Mouse (Mus musculus) limb, embryonic 14.5 days (tissue): ENCODE measurements around the gene Stmn3. TPM values are rescaled to one million over a fixed set of nuclear protein-coding genes. Genes with fewer than 3 reads are reported as not detected.

Experiments used
- ATAC-seq: fragments of 200-750 bp; cut with Nextera tagmentation; 2 replicates; pipeline ENCODE4 v1.8.0; 2017; ENCODE audit warnings: low read depth, moderate number of reproducible peaks, moderate TSS enrichment; ENCODE audit not compliant: low FRiP score
- DNase-seq: peaks from one replicate; pipeline ENCODE4 v3.0.0-alpha.2; 2015; ENCODE audit warnings: low spot score
- H3K27ac ChIP-seq: fragments of 300-500 bp; sonication (generic); replicated peaks from 2 replicates; pipeline ENCODE4 v1.5.1; 2014; ENCODE audit warnings: low read depth, mild to moderate bottlenecking, low read length, moderate library complexity, mixed read lengths
- H3K27me3 ChIP-seq: fragments of 300-500 bp; sonication (generic); 2 replicates; pipeline ENCODE4 v1.6.1; 2014; ENCODE audit warnings: low read length, mixed read lengths; ENCODE audit not compliant: control insufficient read depth, insufficient read depth
- H3K36me3 ChIP-seq: fragments of 300-500 bp; sonication (generic); 2 replicates; pipeline ENCODE4 v1.6.1; 2014; ENCODE audit warnings: mild to moderate bottlenecking, low read length, moderate library complexity, mixed read lengths; ENCODE audit not compliant: control insufficient read depth, insufficient read depth
- H3K4me1 ChIP-seq: fragments of 300-500 bp; sonication (generic); 2 replicates; pipeline ENCODE4 v1.6.1; 2014; ENCODE audit warnings: antibody characterized with exemption, low read length, mixed read lengths; ENCODE audit not compliant: control insufficient read depth, insufficient read depth
- H3K4me2 ChIP-seq: fragments of 300-500 bp; sonication (generic); replicated peaks from 2 replicates; pipeline ENCODE4 v1.6.1; 2014; ENCODE audit warnings: low read depth, mild to moderate bottlenecking, low read length, moderate library complexity; ENCODE audit not compliant: severe bottlenecking
- H3K4me3 ChIP-seq: fragments of 300-500 bp; sonication (generic); replicated peaks from 2 replicates; pipeline ENCODE4 v1.5.1; 2014; ENCODE audit warnings: low read length
- H3K9ac ChIP-seq: fragments of 300-500 bp; sonication (generic); 2 replicates; pipeline ENCODE4 v1.6.1; 2014; ENCODE audit warnings: mild to moderate bottlenecking, low read depth, low read length, moderate library complexity; ENCODE audit not compliant: severe bottlenecking
- H3K9me3 ChIP-seq: fragments of 300-500 bp; sonication (generic); 2 replicates; pipeline ENCODE4 v1.6.1; 2016; ENCODE audit warnings: low read length; ENCODE audit not compliant: control insufficient read depth
- POLR2A ChIP-seq: fragments of 200-500 bp; IDR thresholded peaks from 2 replicates; pipeline ENCODE4 v1.8.0; 2012; ENCODE audit warnings: inconsistent platforms, mild to moderate bottlenecking, moderate library complexity, borderline replicate concordance; ENCODE audit not compliant: insufficient read depth, insufficient read length; ENCODE audit errors: extremely low read depth
- WGBS: fragments of 180-500 bp; shearing (Covaris S2); extraction: QIAGEN DNeasy Blood & Tissue Kit; methylation state at CpG from one replicate; pipeline ENCODE4 v1.1.7; 2014; 5-methylcytosine and 5-hydroxymethylcytosine counted together
- polyA plus RNA-seq, 2 experiments: library from polyadenylated mRNA; depleted of rRNA in 1 of 2; stranded (reverse) in 1 of 2; unstranded in 1 of 2; fragments of >200 nt; fragmentation: Nextera tagmentation in 1 of 2; extraction: Ambion mirVana in 1 of 2; gene quantifications; 2 replicates each; pipeline versions ENCODE4 v1.2.1 to v1.2.3; 2012 to 2014

Gene Stmn3
- polyA plus RNA-seq, 2 experiments, result 0.28 to 2.8 TPM

- Histone ChIP-seq H3K4me2 (peak overlapping the region; percentile 62), H3K36me3 (peaks cover 11% of the 10 kb centered on the region; the same call in 1 of the 2 replicates), H3K4me3 (peak overlapping the region; percentile 67), H3K27ac (peak overlapping the region; percentile 95), H3K9me3 (no peaks in the 10 kb centered on the region), H3K9ac (peak overlapping the region; percentile 85), H3K27me3 (no peaks in the 10 kb centered on the region), H3K4me1 (peaks cover 12% of the 10 kb centered on the region; the same call in 1 of the 2 replicates)
- 1% methylated on average over 39 of the region's 71 CpGs for WGBS
- ATAC-seq (peak; percentile 89), DNase-seq (peak; percentile 64)
- TF ChIP-seq POLR2A, result peak; percentile 78; the same call in 1 of the 2 replicates
These were observed 26.9 kb downstream of the Stmn3 start for GRCm38 (mm10) chr2:181287338-181287957.

DNA sequence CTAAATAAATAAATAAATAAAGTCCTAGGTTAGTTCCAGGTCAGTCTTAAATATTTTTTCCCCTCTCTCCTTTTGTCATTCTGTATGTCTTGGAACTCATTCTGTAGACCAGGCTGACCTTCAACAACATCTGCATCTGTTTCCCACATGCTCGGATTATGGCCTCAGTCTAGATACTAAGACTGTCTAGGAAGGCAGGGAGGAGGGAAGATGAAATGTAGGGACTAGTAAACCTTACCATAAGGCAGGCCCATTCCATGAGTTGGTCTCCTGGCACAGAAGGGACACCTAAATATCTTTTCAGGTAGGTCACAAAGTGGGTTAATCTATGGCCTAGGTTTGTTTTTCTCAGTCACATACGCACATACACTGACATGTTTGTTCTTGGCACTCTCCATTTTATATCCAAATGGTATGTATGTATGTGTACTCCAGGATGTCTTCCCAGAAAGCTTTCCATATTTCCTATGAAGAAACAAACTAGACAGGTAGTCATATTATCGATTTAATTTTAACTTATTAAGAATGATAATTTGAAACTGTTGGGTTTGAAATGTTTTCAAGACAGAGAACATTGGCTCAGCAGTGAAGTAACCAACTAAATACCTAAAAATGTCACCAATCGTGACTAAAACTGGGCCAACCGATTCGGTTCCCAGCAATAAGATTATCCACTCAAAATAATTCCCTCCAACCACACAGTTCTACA, 27.5 kb downstream of the Stmn3 start:
- H3K9ac ChIP-seq, result peak overlapping the region; percentile 85
- peak overlapping the region; percentile 95 for H3K27ac ChIP-seq
- H3K4me3 ChIP-seq, result peak overlapping the region; percentile 67
- WGBS, result 56% methylated on average over 6 of the region's 6 CpGs
- no peak for DNase-seq
- peaks cover 16% of the 10 kb centered on the region for H3K36me3 ChIP-seq
- no peaks in the 10 kb centered on the region for H3K27me3 ChIP-seq
- H3K9me3 ChIP-seq, result no peaks in the 10 kb centered on the region
- ATAC-seq, result no peak
- TF ChIP-seq POLR2A, result no peak
- H3K4me2 ChIP-seq, result peak overlapping the region; percentile 62
- H3K4me1 ChIP-seq, result peaks cover 12% of the 10 kb centered on the region; the same call in 1 of the 2 replicates

GRCm38 (mm10) chr2:181279968-181280367, 34.3 kb downstream of the Stmn3 start:
- Histone ChIP-seq H3K9me3 (no peaks in the 10 kb centered on the region), H3K36me3 (peaks cover 43% of the 10 kb centered on the region), H3K4me2 (no peak overlapping the region), H3K27me3 (no peaks in the 10 kb centered on the region), H3K4me3 (no peak overlapping the region), H3K27ac (no peak overlapping the region), H3K4me1 (no peaks in the 10 kb centered on the region), H3K9ac (no peak overlapping the region)
- ATAC-seq, result no peak
- no peak for TF ChIP-seq POLR2A
- 86% methylated on average over 1 of the region's 1 CpGs for WGBS
- no peak for DNase-seq

DNA sequence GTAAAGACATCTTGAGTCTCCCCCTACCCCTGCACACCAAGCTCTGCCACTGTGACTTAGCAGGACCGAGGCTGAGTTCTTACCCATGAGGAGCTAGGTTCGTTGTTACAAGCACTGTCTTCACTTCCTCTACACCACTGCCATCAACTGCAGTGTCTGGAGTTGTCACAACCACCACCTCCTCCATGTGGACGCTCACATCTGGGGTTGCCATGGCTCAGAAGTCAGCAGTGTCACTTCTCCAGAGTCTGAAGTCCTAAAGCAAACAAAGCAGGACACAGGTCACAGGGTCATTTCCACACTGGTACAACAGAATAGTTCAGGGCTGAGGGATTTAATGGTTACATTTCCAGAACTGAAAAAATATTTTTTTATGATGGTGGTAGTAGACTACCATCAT, 36.4 kb downstream of the Stmn3 start:
- no peak for TF ChIP-seq POLR2A
- WGBS, result 82% methylated on average over 3 of the region's 3 CpGs
- no peaks in the 10 kb centered on the region for H3K27me3 ChIP-seq
- H3K4me2 ChIP-seq, result no peak overlapping the region
- no peaks in the 10 kb centered on the region for H3K9me3 ChIP-seq
- ATAC-seq (no peak), DNase-seq (no peak)
- H3K9ac ChIP-seq, result no peak overlapping the region
- H3K4me1 ChIP-seq, result no peaks in the 10 kb centered on the region
- no peak overlapping the region for H3K27ac ChIP-seq
- peaks cover 52% of the 10 kb centered on the region for H3K36me3 ChIP-seq
- H3K4me3 ChIP-seq, result no peak overlapping the region

DNA sequence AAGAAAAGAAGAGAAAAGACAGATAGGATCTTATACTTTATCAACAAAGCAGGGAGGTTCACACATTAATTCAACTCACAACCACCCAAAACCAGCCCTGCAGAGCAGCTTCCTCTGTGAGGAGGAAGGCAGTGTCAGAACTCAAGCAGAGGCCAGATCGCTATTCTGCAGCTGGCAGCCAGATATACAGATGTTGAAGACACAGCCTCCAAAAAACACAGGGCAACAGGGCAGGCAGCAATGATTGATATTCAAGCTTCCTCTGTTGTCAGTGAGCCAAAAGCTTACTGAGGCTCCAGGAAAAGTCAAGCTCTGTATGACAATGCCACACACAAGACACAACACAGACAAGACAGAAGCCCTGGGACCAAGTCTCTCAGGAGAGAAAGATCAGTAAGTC, 37.5 kb downstream of the Stmn3 start:
- no peak overlapping the region for H3K4me3 ChIP-seq
- H3K4me1 ChIP-seq, result no peaks in the 10 kb centered on the region
- peaks cover 50% of the 10 kb centered on the region for H3K36me3 ChIP-seq
- no peak overlapping the region for H3K4me2 ChIP-seq
- H3K9me3 ChIP-seq, result no peaks in the 10 kb centered on the region
- DNase-seq (no peak), ATAC-seq (no peak)
- no peak for TF ChIP-seq POLR2A
- WGBS, result 58% methylated on average over 1 of the region's 1 CpGs
- no peak overlapping the region for H3K9ac ChIP-seq
- H3K27ac ChIP-seq, result no peak overlapping the region
- H3K27me3 ChIP-seq, result no peaks in the 10 kb centered on the region
